Mouse (Mus musculus): ENCODE measurements around the gene Dck.

Gene Dck

DNA sequence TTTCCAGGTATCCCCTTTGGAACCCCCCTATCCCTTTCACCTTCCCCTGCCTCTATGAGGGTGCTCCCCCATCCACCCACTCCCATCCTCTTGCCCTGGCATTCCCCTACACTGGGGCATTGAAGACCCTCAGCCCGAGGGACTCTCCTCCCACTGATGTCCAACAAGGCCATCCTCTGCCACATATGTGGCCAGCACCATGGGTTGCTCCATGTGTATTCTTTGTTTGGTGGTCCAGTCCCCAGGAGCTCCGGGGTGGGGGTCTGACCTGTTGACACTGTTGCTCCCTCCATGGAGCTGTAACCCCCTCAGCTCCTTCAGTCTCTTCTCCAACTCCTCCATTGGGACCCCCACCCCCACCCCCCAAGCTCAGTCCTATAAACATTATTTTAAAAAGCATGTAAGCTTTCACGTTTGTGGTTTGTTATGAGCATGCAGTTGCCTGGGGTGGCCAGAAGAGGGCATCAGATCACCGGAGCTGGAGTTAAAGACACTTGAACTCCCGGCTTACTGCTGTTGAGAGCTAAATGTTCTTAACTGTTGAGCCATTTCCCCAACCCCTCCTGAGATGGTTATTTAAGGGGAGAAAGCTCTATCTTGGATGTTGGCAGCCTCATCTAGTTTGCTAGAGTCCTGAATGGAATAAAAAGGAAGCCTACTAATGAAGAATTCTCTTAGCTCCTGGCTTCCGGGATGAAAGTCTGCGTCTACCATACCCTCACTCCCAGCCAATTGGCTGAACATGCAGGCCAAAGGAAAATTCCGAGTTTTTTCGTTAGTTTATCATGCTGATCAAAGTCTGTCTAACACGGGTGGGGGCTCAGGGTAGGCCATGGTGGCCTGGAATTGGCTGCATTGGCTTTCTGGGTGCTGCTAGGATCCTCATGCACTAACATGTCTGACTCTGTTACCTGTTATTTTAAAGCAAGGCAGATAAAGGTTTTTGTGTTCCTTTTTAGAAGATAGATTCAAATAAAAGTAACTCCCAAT is 26.8 kb downstream of the Dck start:
- DNase-seq (ENCODE audit: low spot score in 2 of 2), result peak in 1 of 2 experiments; percentile 21

DNA sequence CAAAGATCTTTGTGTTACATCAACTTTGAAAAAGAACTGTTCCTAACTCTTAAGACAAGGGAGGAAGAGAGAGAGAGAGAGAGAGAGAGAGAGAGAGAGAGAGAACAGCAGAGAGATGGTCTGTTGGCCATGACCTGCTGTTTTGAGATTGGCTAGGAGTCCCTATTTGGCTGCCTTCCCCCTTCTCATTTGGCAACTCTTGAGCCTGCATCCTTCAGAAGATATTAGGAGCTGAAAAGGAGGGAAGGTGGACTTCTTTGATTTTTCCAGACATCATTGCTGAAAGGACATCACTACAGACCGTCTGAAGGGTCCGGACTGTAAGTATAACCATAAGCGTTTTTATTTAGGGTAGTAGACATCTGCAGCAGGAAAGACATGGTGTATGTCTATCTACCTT is 28.9 kb downstream of the Dck start:
- DNase-seq (ENCODE audit: low spot score in 2 of 2), result no peak

DNA sequence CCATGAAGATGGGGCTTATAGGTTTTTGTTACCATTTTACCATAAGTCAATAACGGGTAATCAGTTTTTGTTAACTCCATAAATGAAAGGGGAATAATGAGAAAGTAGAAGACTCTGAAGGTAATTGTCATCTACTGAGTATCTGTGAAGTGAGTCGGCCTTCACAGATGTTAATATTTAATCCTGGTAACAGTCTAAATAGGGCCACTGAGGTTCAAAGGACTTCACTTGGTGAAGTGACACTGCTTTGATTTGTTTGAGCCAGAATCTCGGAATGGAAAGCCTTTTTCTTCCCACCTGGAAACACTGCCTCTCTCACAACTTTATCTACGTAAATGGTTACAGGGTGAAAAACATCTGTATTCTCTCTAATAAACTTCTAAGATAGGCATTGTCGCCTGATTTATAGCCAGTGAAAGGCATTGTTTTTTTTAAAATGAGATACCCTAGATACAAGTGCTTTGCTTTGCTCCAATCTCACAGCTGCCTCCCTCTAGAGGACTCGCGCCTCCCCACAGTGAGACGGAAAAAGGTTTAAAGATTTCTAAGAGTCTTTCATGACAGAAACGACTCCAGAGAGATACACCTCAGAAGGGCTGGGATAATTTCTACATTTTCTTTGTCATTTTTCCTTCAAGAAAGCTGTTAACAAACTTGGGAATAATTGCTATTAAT is 31.3 kb downstream of the Dck start:
- DNase-seq (ENCODE audit: low spot score in 2 of 2), result no peak

DNA sequence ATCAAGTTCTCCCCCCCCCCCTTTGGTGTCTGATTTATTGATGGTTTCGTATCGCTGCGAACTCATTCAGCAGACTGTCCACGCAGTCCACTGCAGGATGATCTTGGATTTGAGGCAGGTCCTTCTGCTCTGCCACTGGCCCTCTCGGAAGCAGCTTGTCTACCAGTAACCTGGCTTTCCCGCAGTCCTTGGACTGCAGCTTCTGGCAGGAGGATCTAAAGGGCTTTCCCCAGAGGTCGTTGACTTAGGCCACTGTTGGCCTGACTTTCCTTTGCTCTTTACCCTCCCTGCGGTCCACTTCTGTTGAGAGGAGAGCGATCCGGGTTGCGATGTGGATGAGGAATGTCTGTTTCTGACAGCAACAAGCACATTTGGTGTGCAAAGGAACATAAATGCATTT is 31.8 kb downstream of the Dck start:
- no peak for DNase-seq (ENCODE audit: low spot score in 2 of 2)

DNA sequence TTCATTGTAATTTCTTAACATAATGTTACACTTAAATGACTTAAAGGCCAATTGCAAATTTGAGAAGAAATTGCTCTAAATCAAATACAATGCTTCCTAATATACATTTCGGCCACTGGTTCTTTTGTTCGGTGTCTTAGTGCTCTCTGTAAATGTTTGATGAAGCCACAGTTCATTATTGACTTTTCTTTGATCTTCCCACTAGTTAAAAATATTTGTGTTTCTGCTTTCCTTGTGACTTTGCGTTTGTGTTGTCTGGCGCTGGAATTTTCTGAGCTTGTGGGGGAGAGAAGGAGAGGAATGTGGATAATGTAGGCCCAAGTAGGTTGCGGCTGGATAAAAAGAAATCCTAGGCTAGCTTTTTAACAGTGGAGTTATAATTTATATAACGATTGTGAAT is 32.3 kb downstream of the Dck start:
- DNase-seq (ENCODE audit: low spot score in 2 of 2), result no peak

DNA sequence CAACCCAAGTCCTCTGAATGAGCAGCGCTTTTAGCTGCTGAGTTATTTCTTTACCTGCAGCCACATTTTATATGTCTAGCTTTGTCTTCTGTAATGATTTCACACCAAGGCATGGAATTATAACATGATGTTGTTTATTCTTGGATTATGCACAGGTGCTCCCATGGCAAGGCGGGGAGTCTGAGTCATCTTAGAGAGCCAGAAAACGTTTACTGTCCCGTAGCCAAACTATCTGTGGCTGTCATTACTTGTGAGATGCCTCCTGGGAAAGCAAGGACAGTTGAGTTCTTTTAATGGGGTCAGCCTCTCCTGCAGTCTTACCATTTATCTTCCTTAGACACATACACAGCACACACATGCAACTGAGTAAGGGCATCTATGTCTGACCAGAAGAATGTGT is 40.8 kb downstream of the Dck start:
- no peak for DNase-seq (ENCODE audit: low spot score in 2 of 2)

DNA sequence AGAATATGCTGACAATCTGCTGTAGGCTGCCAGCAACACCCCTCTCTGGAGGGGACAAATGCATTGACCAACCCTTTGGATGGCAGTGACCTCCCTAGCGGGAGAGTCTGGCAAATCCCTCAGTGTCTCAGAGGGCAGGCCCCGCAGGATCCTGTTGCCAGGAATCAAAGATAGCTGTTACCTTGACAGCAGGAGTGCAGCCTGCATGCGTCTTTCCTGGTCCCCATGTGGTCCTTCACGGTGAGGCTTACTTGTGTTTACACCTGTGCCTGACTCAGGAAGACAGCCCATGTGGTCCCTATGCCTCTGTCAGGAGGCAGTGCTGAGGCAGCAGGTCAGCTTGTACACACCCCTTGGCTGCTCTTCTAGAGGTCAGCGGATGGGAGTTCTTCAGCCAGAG is 41.5 kb downstream of the Dck start:
- no peak for DNase-seq (ENCODE audit: low spot score in 2 of 2)

DNA sequence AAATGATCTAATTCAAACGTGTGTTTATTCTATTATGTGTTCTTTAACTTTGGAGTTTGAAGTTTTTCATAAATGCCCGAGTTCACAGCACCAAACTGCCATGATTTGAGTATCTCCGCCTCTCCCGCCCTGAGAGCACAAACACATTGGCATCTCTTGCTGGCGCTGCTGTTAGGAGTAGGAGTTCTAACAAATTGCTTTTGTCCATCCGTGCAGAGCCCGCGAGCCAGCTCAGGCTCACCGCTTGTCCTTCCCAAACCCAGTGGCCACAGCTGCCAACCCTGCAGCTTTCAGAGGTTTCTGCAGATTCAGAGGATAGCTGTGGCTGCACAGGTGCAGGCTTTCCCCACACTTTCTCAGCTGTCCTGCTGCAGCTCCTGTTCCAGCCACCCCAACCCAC is 42.5 kb downstream of the Dck start:
- DNase-seq (ENCODE audit: low spot score in 2 of 2), result no peak

DNA sequence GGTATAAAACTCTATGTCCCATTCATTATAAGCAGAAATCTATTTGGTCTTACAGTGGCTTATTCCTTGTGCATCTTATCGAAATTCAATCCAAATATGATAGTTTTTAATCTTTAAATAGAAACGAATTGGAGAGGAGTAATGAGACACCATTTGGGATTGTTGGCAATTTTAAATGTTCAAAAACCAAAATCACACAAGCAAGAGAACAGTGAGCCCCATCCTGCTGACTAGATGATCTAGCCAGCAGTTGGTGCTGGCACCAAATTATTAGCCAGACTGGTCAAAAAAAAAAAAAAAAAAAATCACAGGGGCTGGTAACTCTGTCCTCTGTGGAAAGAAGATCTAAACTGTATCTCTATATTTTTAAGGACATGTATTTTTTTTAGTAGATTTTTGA is 48.4 kb downstream of the Dck start:
- DNase-seq (ENCODE audit: low spot score in 2 of 2), result no peak

DNA sequence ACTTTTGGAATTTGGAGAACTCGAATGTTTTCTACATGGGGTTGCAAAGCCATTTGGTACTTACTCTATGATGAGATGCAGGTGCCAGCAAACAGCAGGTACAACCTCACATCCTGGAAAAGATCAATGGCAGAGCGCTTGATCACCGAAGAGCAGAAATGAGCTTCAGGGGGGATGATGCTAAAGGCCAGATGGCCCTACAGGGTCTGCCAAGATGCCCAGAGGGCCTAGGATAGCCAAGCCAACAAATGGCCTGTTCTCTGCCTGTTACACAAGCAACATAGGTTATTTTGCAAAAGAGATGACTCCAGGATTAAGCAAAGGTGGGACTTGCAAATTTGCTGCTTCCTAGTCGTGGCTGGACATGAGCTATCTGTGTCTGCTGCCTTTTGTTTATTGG is 49.8 kb downstream of the Dck start:
- DNase-seq (ENCODE audit: low spot score in 2 of 2), result no peak

DNA sequence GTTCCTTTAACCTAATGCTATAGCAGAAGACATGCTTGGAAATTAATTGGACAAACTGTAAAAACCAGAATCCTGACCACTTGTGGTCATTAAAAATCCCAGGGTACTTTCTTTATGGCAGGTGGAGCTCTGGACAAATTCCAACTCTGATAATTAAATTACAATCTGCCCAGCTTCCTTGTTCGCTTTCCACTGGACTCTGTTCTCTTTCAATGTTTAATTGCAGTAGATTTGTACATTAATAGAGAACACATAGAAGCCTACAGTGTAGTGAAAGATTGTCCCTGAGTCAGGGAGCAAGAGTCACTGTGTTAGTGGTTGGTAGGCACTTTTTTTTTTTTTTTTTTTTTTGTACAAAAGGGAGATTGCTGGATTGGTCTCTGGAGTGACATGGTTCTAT is 56.7 kb downstream of the Dck start:
- no peak for DNase-seq (ENCODE audit: low spot score in 2 of 2)

DNA sequence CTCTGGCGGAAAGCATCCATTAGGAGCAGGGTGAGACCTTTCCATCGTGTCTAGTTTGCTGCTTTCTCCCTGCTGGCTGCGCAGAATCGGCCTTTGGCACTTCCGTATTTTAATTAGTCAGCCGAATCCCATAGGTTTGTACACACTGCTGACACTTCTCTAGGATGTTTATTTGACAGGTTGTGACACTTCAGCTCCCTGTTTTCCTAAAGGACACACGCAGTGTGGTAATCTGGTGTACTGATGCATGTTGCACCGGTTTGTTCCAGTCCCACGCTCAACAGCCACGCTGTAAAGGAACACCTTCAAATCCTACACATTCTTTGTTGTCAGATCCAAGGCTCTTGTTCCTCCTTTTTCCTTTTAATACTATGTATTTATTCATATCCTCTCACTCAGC is 60.0 kb downstream of the Dck start:
- no peak for DNase-seq (ENCODE audit: low spot score in 2 of 2)

DNA sequence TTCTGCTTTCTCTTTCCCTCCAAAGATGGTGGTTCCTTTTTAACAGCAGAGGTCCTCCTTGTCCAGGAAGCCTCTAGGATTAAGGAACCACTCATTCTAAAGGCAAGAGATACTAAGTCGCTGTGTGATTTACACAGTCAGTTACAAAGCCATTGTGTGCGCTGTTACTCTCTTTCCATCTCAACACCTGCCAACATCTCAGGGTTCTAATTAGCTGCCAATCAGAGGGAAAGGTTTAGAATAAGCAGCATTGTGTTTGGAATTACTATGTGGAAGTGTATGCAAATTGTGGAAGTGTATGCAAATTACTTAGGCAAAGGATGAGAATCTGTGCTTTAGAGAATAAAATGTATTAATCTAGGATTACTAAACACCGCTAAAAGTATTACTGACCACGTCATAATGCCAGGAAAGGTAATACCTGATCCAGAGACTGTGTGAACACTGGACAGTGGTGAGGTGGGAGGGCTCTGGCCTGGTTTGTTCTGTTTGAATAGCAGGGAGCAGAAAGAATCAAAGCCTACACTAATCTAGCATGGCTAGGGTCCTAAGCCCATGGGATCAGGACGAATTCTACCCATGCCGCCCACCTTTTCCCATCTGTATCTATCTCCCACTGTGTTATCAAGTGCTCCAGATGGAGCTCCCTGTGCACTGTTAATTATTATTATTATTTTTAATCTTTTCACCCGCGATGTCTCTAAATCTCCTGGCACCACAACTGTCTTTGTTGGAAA is 65.2 kb downstream of the Dck start:
- no peak for DNase-seq (ENCODE audit: low spot score in 2 of 2)

DNA sequence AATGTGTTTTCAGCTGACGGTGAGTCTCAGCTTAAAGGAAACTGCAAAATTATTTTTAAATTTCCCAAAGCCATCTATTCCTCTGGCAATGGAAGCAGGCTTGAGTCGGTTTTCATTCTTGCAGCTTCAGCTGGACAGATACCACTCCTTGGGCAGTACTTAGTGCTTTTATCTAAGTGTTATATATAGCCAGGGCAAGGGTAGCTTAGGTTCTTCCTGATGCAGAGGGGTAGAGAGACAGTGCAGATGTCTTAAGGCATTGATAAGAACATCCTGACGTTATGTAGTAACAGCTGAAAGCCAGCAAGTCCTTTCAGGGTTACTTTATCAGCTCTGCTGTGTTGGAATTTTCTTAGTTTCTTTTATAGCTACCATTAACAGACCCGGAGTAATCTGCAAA is 66.1 kb downstream of the Dck start:
- DNase-seq (ENCODE audit: low spot score in 2 of 2), result no peak

DNA sequence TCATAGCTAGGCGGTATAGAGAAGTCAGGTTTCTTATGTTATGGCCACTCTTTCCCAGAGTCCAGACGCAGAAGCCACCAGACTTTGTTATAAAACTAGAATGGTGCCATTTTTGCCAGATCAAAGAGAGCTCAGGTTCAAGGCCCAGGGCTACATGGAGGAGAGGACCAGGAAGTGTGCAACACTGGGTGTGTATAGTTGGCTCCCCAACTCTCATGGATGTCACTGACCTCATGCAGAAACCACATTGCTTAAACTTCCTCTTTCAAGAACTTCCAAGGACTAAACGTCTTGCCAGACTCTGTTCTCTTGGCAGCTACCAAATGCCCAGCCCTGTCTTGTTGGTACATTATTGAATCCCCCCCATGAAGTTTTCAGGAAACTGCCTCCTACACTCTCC is 67.1 kb downstream of the Dck start:
- DNase-seq (ENCODE audit: low spot score in 2 of 2), result no peak
